Mouse (Mus musculus) intestine, postnatal 0 days (tissue): ENCODE results near the gene Acap2. TPM values are rescaled to one million over a fixed set of nuclear protein-coding genes. Genes with fewer than 3 reads are reported as not detected.

Source experiments
- ATAC-seq: fragments of 200-750 bp; cut with Nextera tagmentation; 2 replicates; pipeline ENCODE4 v1.8.0; 2017; ENCODE audit warnings: mild to moderate bottlenecking, moderate TSS enrichment, moderate library complexity
- H3K27ac ChIP-seq: fragments of 300-500 bp; sonication (generic); 2 replicates; pipeline ENCODE4 v1.5.1; 2014; ENCODE audit warnings: mild to moderate bottlenecking, low read depth, low read length, moderate library complexity
- H3K27me3 ChIP-seq: fragments of 300-500 bp; sonication (generic); replicated peaks from 2 replicates; pipeline ENCODE4 v1.6.1; 2014; ENCODE audit warnings: low read length, mixed read lengths; ENCODE audit not compliant: control insufficient read depth, insufficient read depth
- H3K36me3 ChIP-seq: fragments of 300-500 bp; sonication (generic); 2 replicates; pipeline ENCODE4 v1.6.1; 2014; ENCODE audit warnings: mild to moderate bottlenecking, moderate library complexity; ENCODE audit not compliant: control insufficient read depth, insufficient read depth
- H3K4me1 ChIP-seq: fragments of 300-500 bp; sonication (generic); replicated peaks from 2 replicates; pipeline ENCODE4 v1.6.1; 2014; ENCODE audit warnings: antibody characterized with exemption, low read length, mixed read lengths; ENCODE audit not compliant: control insufficient read depth, insufficient read depth
- H3K4me2 ChIP-seq: fragments of 300-500 bp; sonication (generic); replicated peaks from 2 replicates; pipeline ENCODE4 v1.6.1; 2014; ENCODE audit warnings: low read depth, mild to moderate bottlenecking, moderate library complexity
- H3K4me3 ChIP-seq: fragments of 300-500 bp; sonication (generic); 2 replicates; pipeline ENCODE4 v1.5.1; 2014; ENCODE audit warnings: low read depth, low read length
- H3K9ac ChIP-seq: fragments of 300-500 bp; sonication (generic); 2 replicates; pipeline ENCODE4 v1.6.1; 2014; ENCODE audit warnings: mild to moderate bottlenecking, low read depth, low read length
- H3K9me3 ChIP-seq: fragments of 300-500 bp; sonication (generic); 2 replicates; pipeline ENCODE4 v1.6.1; 2016; ENCODE audit warnings: mixed run types; ENCODE audit not compliant: control insufficient read depth
- CTCF ChIP-seq: sonication (generic); IDR thresholded peaks from 2 replicates; pipeline ENCODE4 v1.5.1; 2016; ENCODE audit warnings: low read depth, mild to moderate bottlenecking, control low read depth, antibody characterized with exemption, moderate library complexity
- WGBS: fragments of 180-500 bp; shearing (Covaris S2); extraction: QIAGEN DNeasy Blood & Tissue Kit; methylation state at CpG from one replicate; pipeline ENCODE4 v1.1.7; 2014; 5-methylcytosine and 5-hydroxymethylcytosine counted together
- polyA plus RNA-seq: library from polyadenylated mRNA; unstranded; fragments of >200 nt; fragmentation: Nextera tagmentation; extraction: Ambion mirVana; gene quantifications from 2 replicates; pipeline ENCODE4 v1.2.1, GENCODE M21; 2015

Gene Acap2
- polyA plus RNA-seq, 1 experiment from 2014 or later: 10.6 TPM

- no peaks in the 10 kb centered on the region for H3K4me1 ChIP-seq
- H3K27ac ChIP-seq: no peak overlapping the region
- H3K9me3 ChIP-seq: no peaks in the 10 kb centered on the region
- no peak overlapping the region for H3K4me3 ChIP-seq
- H3K36me3 ChIP-seq: no peaks in the 10 kb centered on the region
- TF ChIP-seq CTCF: no peak
- no peak overlapping the region for H3K4me2 ChIP-seq
- 40% methylated on average over 4 of the region's 4 CpGs for WGBS
- ATAC-seq: no peak
- no peak overlapping the region for H3K9ac ChIP-seq
- H3K27me3 ChIP-seq: no peaks in the 10 kb centered on the region
Measured at GRCm38 (mm10) chr16:31210453-31210852, 9.4 kb upstream of the Acap2 start.

- no peak overlapping the region for H3K4me2 ChIP-seq
- H3K4me3 ChIP-seq: no peak overlapping the region
- WGBS: 65% methylated on average over 5 of the region's 5 CpGs
- no peaks in the 10 kb centered on the region for H3K36me3 ChIP-seq
- H3K9ac ChIP-seq: no peak overlapping the region
- no peaks in the 10 kb centered on the region for H3K27me3 ChIP-seq
- no peak overlapping the region for H3K27ac ChIP-seq
- TF ChIP-seq CTCF: no peak
- no peaks in the 10 kb centered on the region for H3K9me3 ChIP-seq
- ATAC-seq: no peak
- H3K4me1 ChIP-seq: no peaks in the 10 kb centered on the region
Measured at GRCm38 (mm10) chr16:31209911-31210310, 8.9 kb upstream of the Acap2 start.

- no peak for TF ChIP-seq CTCF
- WGBS: 60% methylated on average over 5 of the region's 7 CpGs
- Histone ChIP-seq H3K9ac (no peak overlapping the region), H3K27me3 (no peaks in the 10 kb centered on the region), H3K9me3 (no peaks in the 10 kb centered on the region), H3K4me3 (no peak overlapping the region), H3K4me2 (no peak overlapping the region), H3K27ac (no peak overlapping the region), H3K36me3 (no peaks in the 10 kb centered on the region), H3K4me1 (no peaks in the 10 kb centered on the region)
- no peak for ATAC-seq
Measured at GRCm38 (mm10) chr16:31205726-31206125, 4.7 kb upstream of the Acap2 start.

- no peak overlapping the region for H3K9ac ChIP-seq
- H3K9me3 ChIP-seq: no peaks in the 10 kb centered on the region
- no peaks in the 10 kb centered on the region for H3K27me3 ChIP-seq
- no peak overlapping the region for H3K4me3 ChIP-seq
- no peak overlapping the region for H3K4me2 ChIP-seq
- no peak for TF ChIP-seq CTCF
- 89% methylated on average over 8 of the region's 8 CpGs for WGBS
- H3K27ac ChIP-seq: no peak overlapping the region
- H3K36me3 ChIP-seq: no peaks in the 10 kb centered on the region
- no peak for ATAC-seq
- no peaks in the 10 kb centered on the region for H3K4me1 ChIP-seq
Measured at GRCm38 (mm10) chr16:31205187-31205586, 4.1 kb upstream of the Acap2 start.

- WGBS: 83% methylated on average over 1 of the region's 1 CpGs
- Histone ChIP-seq H3K9ac (no peak overlapping the region), H3K4me1 (no peaks in the 10 kb centered on the region), H3K4me3 (no peak overlapping the region), H3K9me3 (no peaks in the 10 kb centered on the region), H3K4me2 (no peak overlapping the region), H3K36me3 (no peaks in the 10 kb centered on the region), H3K27me3 (no peaks in the 10 kb centered on the region), H3K27ac (no peak overlapping the region)
- no peak for ATAC-seq
- TF ChIP-seq CTCF: no peak
Measured at GRCm38 (mm10) chr16:31204216-31204615, 3.2 kb upstream of the Acap2 start.

GRCm38 (mm10) chr16:31201704-31202103 is 659 bp upstream of the Acap2 start:
- H3K27me3 ChIP-seq: no peaks in the 10 kb centered on the region
- 0 out of 2 replicates have a peak, but pooled peaks cover 2% of the 10 kb centered on the region for H3K4me1 ChIP-seq
- no peak overlapping the region for H3K9ac ChIP-seq
- ATAC-seq: peak; percentile 48
- H3K27ac ChIP-seq: peak overlapping the region; percentile 96
- H3K4me3 ChIP-seq: 0 out of 2 replicates have a peak overlapping the region, but pooled peaks have one; percentile 1
- H3K9me3 ChIP-seq: no peaks in the 10 kb centered on the region
- H3K4me2 ChIP-seq: peak overlapping the region; percentile 87
- 34% methylated on average over 2 of the region's 2 CpGs for WGBS
- no peak for TF ChIP-seq CTCF
- no peaks in the 10 kb centered on the region for H3K36me3 ChIP-seq
